Comparison of ENCODE assay signal across 12 mouse cellular contexts in the genomic region with DNA sequence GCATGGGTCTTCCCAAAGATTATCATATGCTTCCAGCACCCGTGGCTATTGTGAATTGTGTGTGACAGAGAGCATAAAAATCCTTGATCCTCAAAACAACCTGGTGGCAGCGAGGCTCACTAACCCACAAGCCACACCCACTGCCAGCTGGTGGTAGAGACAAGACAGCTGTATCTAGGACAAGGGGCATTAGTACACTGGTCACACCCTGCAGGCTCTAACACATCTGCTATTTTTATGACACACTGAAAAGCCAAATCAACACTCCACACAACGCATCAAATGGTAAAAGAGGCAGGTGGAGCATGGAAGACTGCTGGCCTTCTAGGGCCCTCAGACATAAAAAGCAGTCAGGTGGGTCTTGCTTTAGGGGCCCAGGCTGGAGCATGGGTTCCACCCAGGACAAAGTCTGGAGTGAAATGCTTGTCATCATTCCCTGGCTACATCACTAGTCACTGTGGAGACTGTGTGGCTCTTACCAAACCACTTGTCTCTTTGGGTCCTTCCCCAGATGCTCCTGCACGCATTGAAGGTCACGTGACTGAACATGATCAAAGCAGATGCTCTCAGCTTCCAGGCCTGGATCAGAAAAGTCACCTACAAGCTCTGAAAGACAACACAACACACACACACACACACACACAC. TPM values are rescaled to one million over a fixed set of nuclear protein-coding genes. Genes with fewer than 3 reads are reported as not detected.
DNase-seq lines count a peak whose midpoint lies in the region; ATAC-seq and TF ChIP-seq lines count a peak whose summit lies in the region.
"Had no signal": no experiment of that assay in that cellular context is flagged by ENCODE, and none has a peak within 500 bp of the region (broad histone marks: within the 10 kb centered on the region; RNA-seq: fewer than 3 reads in every experiment).

No protein-coding gene starts in this region.

- no peak overlapping the region for H3K4me3 ChIP-seq in gastrocnemius, adult 2 months
- H3K4me3 ChIP-seq: limb, embryonic 12.5 days; neural tube, embryonic 13.5 days had no signal

- TF ChIP-seq CTCF in gastrocnemius, adult 2 months (IDR thresholded peaks at IDR 0.05) = no peak

- no peak overlapping the region for H3K27ac ChIP-seq in gastrocnemius, adult 2 months
- H3K27ac ChIP-seq: limb, embryonic 12.5 days; neural tube, embryonic 13.5 days had no signal

- ATAC-seq in frontal cortex, adult (ENCODE audit: low TSS enrichment) = peak; percentile 33; the same call in 1 of the 2 replicates
- ATAC-seq in hematopoietic stem cell, adult 5-6 weeks (replicated peaks in 1 of 2; ENCODE audit: insufficient read depth in 1 of 2, low FRiP score in 2 of 2, low TSS enrichment in 1 of 2, low read depth in 1 of 2, poor library complexity in 2 of 2, severe bottlenecking in 2 of 2) = peak; percentile 29 to 44; a peak in 1 of 4 replicates
- ATAC-seq in megakaryocyte-erythroid progenitor cell, adult 5-6 weeks (replicated peaks; ENCODE audit: low FRiP score, low TSS enrichment, poor library complexity, severe bottlenecking) = peak; percentile 98

- intact Hi-C loops in gastrocnemius, adult 2 months (cut with DNase I) = no loop called here

- no peak for DNase-seq in frontal cortex, adult 2 months (ENCODE audit: extremely low spot score in 1 of 2, low spot score in 1 of 2)
- peak; percentile 14 to 27 for DNase-seq in B cell, adult 2 months
- no peak for DNase-seq in ovary, adult 18-20 months (ENCODE audit: low spot score)
- DNase-seq in cerebellum, adult 9-10 months = no peak
- DNase-seq in gastrocnemius, adult 2 months = no peak
- DNase-seq: embryo, embryonic 11 days; kidney, adult 9 months had no signal

RNA-seq across cellular contexts. Expression of a gene that starts 11.4 kb away (rescaled TPM):
- polyA plus RNA-seq in frontal cortex, adult 2 months (2012; rRNA removed) = 0.22 and 0.23 TPM in 2 replicates
- total RNA-seq in hematopoietic stem cell, adult 5-6 weeks (2017) = not detected in 2 replicates
- not detected in 2 replicates for total RNA-seq in megakaryocyte-erythroid progenitor cell, adult 5-6 weeks (2014; fragmentation: Nextera tagmentation)
- total RNA-seq in megakaryocyte-erythroid progenitor cell, adult 5-6 weeks (2017) = not detected in 2 replicates
- total RNA-seq in gastrocnemius, adult 2 months (2021) = not detected
- polyA plus RNA-seq: limb, embryonic 12.5 days; neural tube, embryonic 13.5 days had no signal

RNA-seq across cellular contexts. Expression of a gene that starts 37.9 kb away (rescaled TPM):
- polyA plus RNA-seq in frontal cortex, adult 2 months (2012; rRNA removed) = 89.0 TPM in 2 replicates
- total RNA-seq in hematopoietic stem cell, adult 5-6 weeks (2017) = 0.50 TPM in 1 of 2 replicates, not detected in the other
- not detected in 2 replicates for total RNA-seq in megakaryocyte-erythroid progenitor cell, adult 5-6 weeks (2014; fragmentation: Nextera tagmentation)
- total RNA-seq in megakaryocyte-erythroid progenitor cell, adult 5-6 weeks (2017) = not detected in 2 replicates
- 1 to 10 TPM in 1 of 2 experiments, under 1 TPM in 1; 0.86 to 1.0 TPM for total RNA-seq in gastrocnemius, adult 2 months (2021)

RNA-seq across cellular contexts. Expression of a gene that starts 37.9 kb away (rescaled TPM):
- polyA plus RNA-seq in frontal cortex, adult 2 months (2012; rRNA removed) = 470 and 510 TPM in 2 replicates
- total RNA-seq in hematopoietic stem cell, adult 5-6 weeks (2017) = 0.55 and 3.3 TPM in 2 replicates
- total RNA-seq in megakaryocyte-erythroid progenitor cell, adult 5-6 weeks (2014; fragmentation: Nextera tagmentation) = 0.35 TPM in 1 of 2 replicates, not detected in the other
- not detected in 2 replicates for total RNA-seq in megakaryocyte-erythroid progenitor cell, adult 5-6 weeks (2017)
- 1 to 10 TPM in 1 of 2 experiments, under 1 TPM in 1; 0.36 to 1.0 TPM for total RNA-seq in gastrocnemius, adult 2 months (2021)

Comparison
In these comparisons a context has a peak if more than half of its experiments do, and no peak if none do; other contexts are left out.
1. ATAC-seq: peak in every context shown above with its lines; median percentile 98 in megakaryocyte-erythroid progenitor cell, adult 5-6 weeks; 36 in hematopoietic stem cell, adult 5-6 weeks; 33 in frontal cortex, adult.
2. DNase-seq: peak in B cell, adult 2 months (2 of 2); none in frontal cortex, adult 2 months (0 of 2), ovary, adult 18-20 months (single experiment), cerebellum, adult 9-10 months (single experiment) and gastrocnemius, adult 2 months (single experiment).